Mouse (Mus musculus) lung, adult 2 months (tissue): ENCODE results near the gene Nav3.

ENCODE experiments used
- CTCF ChIP-seq: fragments of 200-500 bp; IDR thresholded peaks from 2 replicates; pipeline ENCODE4 v1.5.1; 2011; ENCODE audit warnings: mild to moderate bottlenecking, low read length, control low read depth; ENCODE audit not compliant: insufficient read depth
- POLR2A ChIP-seq: fragments of 200-500 bp; IDR thresholded peaks from 2 replicates; pipeline ENCODE4 v1.6.1; 2011; ENCODE audit warnings: low read depth, mild to moderate bottlenecking, control low read depth, low read length, borderline replicate concordance; ENCODE audit errors: extremely low read depth

- no peak for TF ChIP-seq CTCF
- no peak for TF ChIP-seq POLR2A
Observed at GRCm38 (mm10) chr10:110242128-110242561, 213.9 kb downstream of the Nav3 start.
